Mouse (Mus musculus): Measurements from ENCODE around the gene Slco1a5. TPM values are rescaled to one million over a fixed set of nuclear protein-coding genes. Genes with fewer than 3 reads are reported as not detected.

Gene Slco1a5
- total and polyA plus RNA-seq, 3 experiments, result not detected

DNA sequence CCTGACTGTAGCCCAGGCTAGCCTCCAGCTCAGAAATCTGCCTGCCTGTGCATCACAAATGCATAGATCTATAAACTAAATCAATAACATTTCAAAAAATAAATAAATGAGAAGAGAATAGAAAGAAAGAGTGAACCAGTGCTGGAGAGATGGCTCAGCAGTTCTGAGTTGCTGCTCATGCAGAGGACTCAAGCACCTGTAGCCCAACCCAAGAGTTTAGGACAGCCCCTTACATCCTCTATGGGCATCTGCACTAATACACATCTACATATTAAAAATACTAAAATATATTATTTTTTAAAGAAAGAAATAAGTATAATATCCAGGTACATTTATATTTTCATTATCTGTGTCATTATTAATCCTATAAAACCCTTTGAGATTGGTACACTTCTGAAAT is 17.7 kb downstream of the Slco1a5 start:
- Histone ChIP-seq H3K36me3 (replicated peaks in 1 of 2; ENCODE audit: control insufficient read depth in 1 of 2, insufficient read depth in 1 of 2, low read length in 1 of 2) (no peaks in the 10 kb centered on the region), H3K4me3 (replicated peaks in 1 of 3; ENCODE audit: low read depth in 2 of 3, low read length in 2 of 3, poor library complexity in 1 of 3) (no peak overlapping the region), H3K9me3 (replicated peaks; ENCODE audit: low read length) (peaks cover 2% of the 10 kb centered on the region), H3K27ac (ENCODE audit: insufficient read depth, low read depth) (no peak overlapping the region), H3K4me2 (ENCODE audit: insufficient read depth, low read depth, poor library complexity, severe bottlenecking) (no peak overlapping the region), H3K4me1 (ENCODE audit: control insufficient read depth in 1 of 2, insufficient read depth in 2 of 2) (no peaks in the 10 kb centered on the region), H3K9ac (ENCODE audit: insufficient read depth, low read depth) (no peak overlapping the region), H3K79me2 (replicated peaks; ENCODE audit: control insufficient read depth, extremely low read depth, insufficient read depth, poor library complexity, severe bottlenecking) (no peaks in the 10 kb centered on the region), H3K27me3 (replicated peaks) (no peaks in the 10 kb centered on the region)
- TF ChIP-seq EP300 (IDR thresholded peaks at IDR 0.05; ENCODE audit: low read length) (no peak), ETS1 (conservative IDR thresholded peaks at IDR 0.05; ENCODE audit: low read depth, low read length) (no peak), ZNF384 (IDR thresholded peaks at IDR 0.05; ENCODE audit: low read depth, low read length) (no peak), KAT2A (IDR thresholded peaks at IDR 0.05; ENCODE audit: insufficient replicate concordance, low read length) (no peak), MXI1 (IDR thresholded peaks at IDR 0.05; ENCODE audit: low read depth, low read length) (no peak), CHD2 (IDR thresholded peaks at IDR 0.05; ENCODE audit: low read length) (no peak), TCF12 (IDR thresholded peaks at IDR 0.05; ENCODE audit: low read depth, low read length) (no peak), JUND (conservative IDR thresholded peaks at IDR 0.05; ENCODE audit: low read depth, low read length) (no peak), SIN3A (IDR thresholded peaks at IDR 0.05; ENCODE audit: low read length) (no peak), POLR2A (IDR thresholded peaks at IDR 0.05; ENCODE audit: low read depth, low read length) (no peak), TBP (conservative IDR thresholded peaks at IDR 0.05; ENCODE audit: low read depth, low read length) (no peak), GABPA (IDR thresholded peaks at IDR 0.05; ENCODE audit: insufficient replicate concordance, low read depth, low read length) (no peak)
- in situ Hi-C loops (cut with MboI; ENCODE audit: low pct_ligation_motif_present, low pct_unique_long_range_greater_than_20kb, low sequenced_read_pairs) (no loop called here), dilution Hi-C loops (cut with MboI; ENCODE audit: extremely low pct_ligation_motif_present, extremely low pct_unique_long_range_greater_than_20kb, low sequenced_read_pairs) (no loop called here)
- no peak for DNase-seq (ENCODE audit: extremely low read depth)

DNA sequence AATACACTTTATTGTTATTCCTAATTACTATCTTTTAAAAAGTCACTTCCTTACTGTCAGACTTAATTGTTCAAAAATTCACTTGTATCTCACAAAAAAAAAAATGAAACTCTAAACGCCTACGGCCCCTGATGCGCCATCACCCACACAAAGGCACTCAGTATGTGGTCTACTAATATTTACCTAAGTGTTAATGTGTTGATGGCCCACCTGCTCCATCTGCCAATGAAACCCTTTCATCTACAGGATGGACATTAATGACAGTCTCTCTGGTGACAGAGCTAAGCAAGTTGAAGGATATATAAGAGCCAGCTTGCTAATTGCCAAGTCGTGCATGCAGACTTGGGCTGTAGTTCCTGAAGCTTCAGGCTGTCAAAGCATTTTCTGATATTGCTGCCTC is 24.7 kb downstream of the Slco1a5 start, which contains the start of gene Iapp:
Gene Iapp (plus strand): TSS at position 326 of the 400 bp plus-strand sequence.
- Histone ChIP-seq H3K36me3 (replicated peaks in 1 of 2; ENCODE audit: control insufficient read depth in 1 of 2, insufficient read depth in 1 of 2, low read length in 1 of 2) (no peaks in the 10 kb centered on the region), H3K4me2 (ENCODE audit: insufficient read depth, low read depth, poor library complexity, severe bottlenecking) (no peak within 1 kb of the TSS), H3K27ac (ENCODE audit: insufficient read depth, low read depth) (no peak within 1 kb of the TSS), H3K27me3 (replicated peaks) (no peaks in the 10 kb centered on the region), H3K9ac (ENCODE audit: insufficient read depth, low read depth) (no peak within 1 kb of the TSS), H3K4me1 (ENCODE audit: control insufficient read depth in 1 of 2, insufficient read depth in 2 of 2) (no peaks in the 10 kb centered on the region), H3K79me2 (replicated peaks; ENCODE audit: control insufficient read depth, extremely low read depth, insufficient read depth, poor library complexity, severe bottlenecking) (no peaks in the 10 kb centered on the region), H3K9me3 (replicated peaks; ENCODE audit: low read length) (peaks cover 3% of the 10 kb centered on the region), H3K4me3 (replicated peaks in 1 of 3; ENCODE audit: low read depth in 2 of 3, low read length in 2 of 3, poor library complexity in 1 of 3) (no peak within 1 kb of the TSS)
- in situ Hi-C loops (cut with MboI; ENCODE audit: low pct_ligation_motif_present, low pct_unique_long_range_greater_than_20kb, low sequenced_read_pairs) (no loop called here), dilution Hi-C loops (cut with MboI; ENCODE audit: extremely low pct_ligation_motif_present, extremely low pct_unique_long_range_greater_than_20kb, low sequenced_read_pairs) (no loop called here)
- no peak for DNase-seq (ENCODE audit: extremely low read depth)
- TF ChIP-seq TCF12 (IDR thresholded peaks at IDR 0.05; ENCODE audit: low read depth, low read length), result no peak
- TF ChIP-seq PAX5 (IDR thresholded peaks at IDR 0.05; ENCODE audit: low read length), result no peak
- no peak for TF ChIP-seq USF2 (conservative IDR thresholded peaks at IDR 0.05; ENCODE audit: low read depth, low read length)
- TF ChIP-seq NRF1 (IDR thresholded peaks at IDR 0.05; ENCODE audit: low read depth, low read length), result no peak
- TF ChIP-seq KAT2A (IDR thresholded peaks at IDR 0.05; ENCODE audit: insufficient replicate concordance, low read length), result no peak
- TF ChIP-seq IRF4 (IDR thresholded peaks at IDR 0.05; ENCODE audit: low read depth, low read length), result no peak
- TF ChIP-seq RAD21 (IDR thresholded peaks at IDR 0.05; ENCODE audit: low read depth, low read length), result no peak
- TF ChIP-seq MXI1 (IDR thresholded peaks at IDR 0.05; ENCODE audit: low read depth, low read length), result no peak
- TF ChIP-seq ETS1 (conservative IDR thresholded peaks at IDR 0.05; ENCODE audit: low read depth, low read length), result no peak
- TF ChIP-seq SMC3 (IDR thresholded peaks at IDR 0.05; ENCODE audit: low read depth, low read length), result no peak
- no peak for TF ChIP-seq HCFC1 (IDR thresholded peaks at IDR 0.05; ENCODE audit: low read depth, low read length)
- no peak for TF ChIP-seq MAZ (IDR thresholded peaks at IDR 0.05; ENCODE audit: low read depth, low read length)
- TF ChIP-seq ZMIZ1 (IDR thresholded peaks at IDR 0.05; ENCODE audit: low read depth, low read length), result no peak
- no peak for TF ChIP-seq USF1 (IDR thresholded peaks at IDR 0.05; ENCODE audit: low read depth, low read length)

Data from CH12.LX (cell line).